Mouse (Mus musculus) cerebellum, adult 2 months (tissue): ENCODE results near the gene Fmod.

Experiments
- CTCF ChIP-seq: fragments of 200-500 bp; IDR thresholded peaks from 2 replicates; pipeline ENCODE4 v1.5.1; 2011; ENCODE audit warnings: low read depth, mild to moderate bottlenecking, control low read depth, low read length, moderate library complexity, borderline replicate concordance; ENCODE audit not compliant: insufficient read depth
- POLR2A ChIP-seq: fragments of 200-500 bp; IDR thresholded peaks from 2 replicates; pipeline ENCODE4 v1.6.1; 2011; ENCODE audit warnings: low read length, control low read depth, borderline replicate concordance; ENCODE audit not compliant: insufficient read depth

GRCm38 (mm10) chr1:134070099-134070669 is 33.1 kb downstream of the Fmod start:
- no peak for TF ChIP-seq POLR2A
- no peak for TF ChIP-seq CTCF
